8 mouse cellular contexts compared by ENCODE assay signal in genomic region chr8:117115676-117116446, GRCm38 (mm10). TPM values are rescaled to one million over a fixed set of nuclear protein-coding genes. Genes with fewer than 3 reads are reported as not detected.
DNase-seq lines count a peak whose midpoint lies in the region; ATAC-seq lines count a peak whose summit lies in the region.

No protein-coding gene starts in this region.

- no peaks in the 10 kb centered on the region for H3K9me3 ChIP-seq in neural tube, embryonic 12.5 days
- no peaks in the 10 kb centered on the region for H3K9me3 ChIP-seq in limb, embryonic 10.5 days (replicated peaks)
- no peaks in the 10 kb centered on the region for H3K9me3 ChIP-seq in midbrain, embryonic 13.5 days

- no peaks in the 10 kb centered on the region for H3K36me3 ChIP-seq in neural tube, embryonic 12.5 days
- H3K36me3 ChIP-seq in limb, embryonic 10.5 days = no peaks in the 10 kb centered on the region
- H3K36me3 ChIP-seq in midbrain, embryonic 13.5 days = no peaks in the 10 kb centered on the region

- H3K27me3 ChIP-seq in neural tube, embryonic 12.5 days (replicated peaks) = no peaks in the 10 kb centered on the region
- no peaks in the 10 kb centered on the region for H3K27me3 ChIP-seq in limb, embryonic 10.5 days (ENCODE audit: low read depth, poor library complexity, severe bottlenecking)
- H3K27me3 ChIP-seq in midbrain, embryonic 13.5 days = no peaks in the 10 kb centered on the region

- intact Hi-C loops in heart, postnatal 36 days (cut with DNase I) = no loop called here

- 17% methylated on average over 13 of the region's 13 CpGs for WGBS in neural tube, embryonic 12.5 days
- 14% methylated on average over 13 of the region's 13 CpGs for WGBS in limb, embryonic 10.5 days
- WGBS in midbrain, embryonic 13.5 days = 15% methylated on average over 13 of the region's 13 CpGs

- ATAC-seq in neural tube, embryonic 12.5 days (ENCODE audit: low FRiP score, low read depth) = no peak
- 0 out of 2 replicates have a peak, but pooled peaks have one; percentile 27 for ATAC-seq in midbrain, embryonic 13.5 days

- peak overlapping the region; percentile 31 for H3K4me2 ChIP-seq in neural tube, embryonic 12.5 days (replicated peaks)
- H3K4me2 ChIP-seq in midbrain, embryonic 13.5 days (replicated peaks) = peak overlapping the region; percentile 30

- no peak overlapping the region for H3K4me3 ChIP-seq in neural tube, embryonic 12.5 days
- peak overlapping the region; percentile 32 for H3K4me3 ChIP-seq in limb, embryonic 10.5 days
- H3K4me3 ChIP-seq in midbrain, embryonic 13.5 days (replicated peaks) = no peak overlapping the region

- H3K27ac ChIP-seq in neural tube, embryonic 12.5 days = no peak overlapping the region
- H3K27ac ChIP-seq in limb, embryonic 10.5 days = no peak overlapping the region
- no peak overlapping the region for H3K27ac ChIP-seq in midbrain, embryonic 13.5 days

- H3K4me1 ChIP-seq in neural tube, embryonic 12.5 days = no peaks in the 10 kb centered on the region
- peaks cover 21% of the 10 kb centered on the region for H3K4me1 ChIP-seq in limb, embryonic 10.5 days
- H3K4me1 ChIP-seq in midbrain, embryonic 13.5 days (replicated peaks) = peaks cover 13% of the 10 kb centered on the region; the same call in 1 of the 2 replicates

- no peak for DNase-seq in neural tube, embryonic 10.5 days (ENCODE audit: extremely low spot score, low spot score)
- peak; percentile 31 for DNase-seq in embryo, embryonic 11 days
- peak; percentile 18 for DNase-seq in heart, postnatal 36 days
- peak; percentile 46 for DNase-seq in limb, embryonic 10.5 days (ENCODE audit: low spot score)
- DNase-seq in right cerebral cortex, postnatal 4 days = no peak
- no peak for DNase-seq in gastrocnemius, adult 18-20 months (ENCODE audit: low spot score)

- no peak overlapping the region for H3K9ac ChIP-seq in neural tube, embryonic 12.5 days
- 0 out of 2 replicates have a peak overlapping the region, but pooled peaks have one; percentile 3 for H3K9ac ChIP-seq in midbrain, embryonic 13.5 days (replicated peaks)

RNA-seq across cellular contexts. Expression of gene Bco1, which starts 20.2 kb away (rescaled TPM):
- 0.09 and 0.52 TPM in 2 replicates for polyA plus RNA-seq in neural tube, embryonic 12.5 days (2016; fragmentation: Nextera tagmentation; extraction: Ambion mirVana)
- total RNA-seq in heart, postnatal 36 days (2021) = not detected
- polyA plus RNA-seq in limb, embryonic 10.5 days (2016; fragmentation: Nextera tagmentation; extraction: Ambion mirVana) = not detected in 2 replicates
- 0.08 and 0.13 TPM in 2 replicates for polyA plus RNA-seq in midbrain, embryonic 13.5 days (2015; fragmentation: Nextera tagmentation; extraction: Ambion mirVana)
- under 1 TPM in 1 of 2 experiments, not detected in 1; 0.12 TPM for total RNA-seq in gastrocnemius, adult 18-20 months (2021)

RNA-seq across cellular contexts. Expression of gene Pkd1l2, which starts 33.6 kb away (rescaled TPM):
- polyA plus RNA-seq in neural tube, embryonic 12.5 days (2016; fragmentation: Nextera tagmentation; extraction: Ambion mirVana) = 0.06 and 0.08 TPM in 2 replicates
- under 1 TPM in 1 of 2 experiments, not detected in 1; 0.08 TPM for total RNA-seq in heart, postnatal 36 days (2021)
- not detected in 2 replicates for polyA plus RNA-seq in limb, embryonic 10.5 days (2016; fragmentation: Nextera tagmentation; extraction: Ambion mirVana)
- not detected in 2 replicates for polyA plus RNA-seq in midbrain, embryonic 13.5 days (2015; fragmentation: Nextera tagmentation; extraction: Ambion mirVana)
- under 1 TPM; 0.16 to 0.24 TPM for total RNA-seq in gastrocnemius, adult 18-20 months (2021)

RNA-seq across cellular contexts. Expression of gene Gan, which starts 42.1 kb away (rescaled TPM):
- 2.6 and 2.8 TPM in 2 replicates for polyA plus RNA-seq in neural tube, embryonic 12.5 days (2016; fragmentation: Nextera tagmentation; extraction: Ambion mirVana)
- 1 to 10 TPM; 4.5 to 5.1 TPM for total RNA-seq in heart, postnatal 36 days (2021)
- polyA plus RNA-seq in limb, embryonic 10.5 days (2016; fragmentation: Nextera tagmentation; extraction: Ambion mirVana) = 2.2 and 2.7 TPM in 2 replicates
- polyA plus RNA-seq in midbrain, embryonic 13.5 days (2015; fragmentation: Nextera tagmentation; extraction: Ambion mirVana) = 2.9 and 3.0 TPM in 2 replicates
- total RNA-seq in gastrocnemius, adult 18-20 months (2021) = 1 to 10 TPM; 4.7 to 5.2 TPM

Comparison
In these comparisons a context has a peak if more than half of its experiments do, and no peak if none do; other contexts are left out.
1. DNase-seq: peak in embryo, embryonic 11 days (single experiment), heart, postnatal 36 days (2 of 2) and limb, embryonic 10.5 days (single experiment); none in neural tube, embryonic 10.5 days (single experiment), right cerebral cortex, postnatal 4 days (single experiment) and gastrocnemius, adult 18-20 months (single experiment).